Mouse (Mus musculus) thymus, postnatal 10 days (tissue): Measurements from ENCODE around the gene Borcs8.

Source experiments
- DNase-seq, 2 experiments: peaks; one replicate each; pipeline ENCODE4 v3.0.0; 2021; ENCODE audit warnings: low spot score in 2 of 2

Gene Borcs8

GRCm38 (mm10) chr8:70139026-70139857 is at the start of gene Borcs8, which contains the start of the genes Rfxank and Mef2b:
TSS of gene Borcs8 (plus strand) at chr8:70139499.
TSS of gene Rfxank (minus strand) at chr8:70139154.
TSS of gene Mef2b (plus strand) at chr8:70139711.
- peak; percentile 98 for DNase-seq

GRCm38 (mm10) chr8:70092786-70093185 is 46.5 kb upstream of the Borcs8 start:
- no peak for DNase-seq

GRCm38 (mm10) chr8:70099276-70099675 is 40.0 kb upstream of the Borcs8 start:
- no peak for DNase-seq

GRCm38 (mm10) chr8:70100241-70100640 is 39.1 kb upstream of the Borcs8 start:
- no peak for DNase-seq

- DNase-seq: peak; percentile 8 to 67
These were observed 34.8 kb upstream of the Borcs8 start for GRCm38 (mm10) chr8:70104506-70104905.

GRCm38 (mm10) chr8:70104922-70105321 is 34.4 kb upstream of the Borcs8 start:
- DNase-seq: no peak

GRCm38 (mm10) chr8:70110451-70110850 is 28.8 kb upstream of the Borcs8 start:
- no peak for DNase-seq

GRCm38 (mm10) chr8:70111192-70111795 is 28.0 kb upstream of the Borcs8 start:
- DNase-seq: no peak

- no peak for DNase-seq
These were observed 26.8 kb upstream of the Borcs8 start for GRCm38 (mm10) chr8:70112401-70113016.

GRCm38 (mm10) chr8:70114488-70114887 is 24.8 kb upstream of the Borcs8 start:
- DNase-seq: no peak

- no peak for DNase-seq
These were observed 24.4 kb upstream of the Borcs8 start for GRCm38 (mm10) chr8:70114892-70115291.

- DNase-seq: peak in 1 of 2 experiments; percentile 25
These were observed 21.7 kb upstream of the Borcs8 start for GRCm38 (mm10) chr8:70117611-70118010.

- no peak for DNase-seq
These were observed 20.3 kb upstream of the Borcs8 start for GRCm38 (mm10) chr8:70118726-70119700.

- peak in 1 of 2 experiments; percentile 38 for DNase-seq
These were observed 18.6 kb upstream of the Borcs8 start, which contains the start of gene Ncan for GRCm38 (mm10) chr8:70120667-70121066. TSS of gene Ncan (minus strand) at chr8:70120873.

- DNase-seq: no peak
These were observed 16.4 kb upstream of the Borcs8 start for GRCm38 (mm10) chr8:70122863-70123262.

- DNase-seq: no peak
These were observed 14.3 kb upstream of the Borcs8 start for GRCm38 (mm10) chr8:70124992-70125391.

GRCm38 (mm10) chr8:70128435-70128834 is 10.9 kb upstream of the Borcs8 start:
- DNase-seq: no peak

GRCm38 (mm10) chr8:70129309-70129952 is 9.9 kb upstream of the Borcs8 start:
- DNase-seq: no peak

- DNase-seq: no peak
These were observed 9.2 kb upstream of the Borcs8 start for GRCm38 (mm10) chr8:70130066-70130465.

GRCm38 (mm10) chr8:70131166-70131883 is 8.0 kb upstream of the Borcs8 start, which contains the start of gene Nr2c2ap:
TSS of gene Nr2c2ap (plus strand) at chr8:70131333.
- DNase-seq: peak; percentile 69 to 84
